ENCODE assay signal across 8 mouse cellular contexts in genomic region chr2:135717232-135718134, GRCm38 (mm10). TPM values are rescaled to one million over a fixed set of nuclear protein-coding genes. Genes with fewer than 3 reads are reported as not detected.
A peak's percentile ranks its signal among the peaks of the same experiment; 100 is the strongest.
DNase-seq lines count a peak whose midpoint lies in the region; ATAC-seq lines count a peak whose summit lies in the region.

No protein-coding gene starts in this region.

- H3K27me3 ChIP-seq in embryonic facial prominence, embryonic 11.5 days (ENCODE audit: control insufficient read depth, insufficient read depth, low read length), result no peaks in the 10 kb centered on the region
- no peaks in the 10 kb centered on the region for H3K27me3 ChIP-seq in heart, embryonic 10.5 days (ENCODE audit: insufficient read depth, poor library complexity, severe bottlenecking)
- no peaks in the 10 kb centered on the region for H3K27me3 ChIP-seq in kidney, embryonic 14.5 days (ENCODE audit: control insufficient read depth, insufficient read depth, low read length)
- no peaks in the 10 kb centered on the region for H3K27me3 ChIP-seq in lung, embryonic 15.5 days

- peak; percentile 58 for DNase-seq in adrenal gland, postnatal 10 days
- no peak for DNase-seq in adrenal gland, adult 18-20 months (ENCODE audit: low spot score in 2 of 2)
- DNase-seq in embryonic facial prominence, embryonic 11.5 days (ENCODE audit: low spot score), result peak; percentile 15
- no peak for DNase-seq in heart, embryonic 10.5 days (ENCODE audit: low spot score)
- peak; percentile 48 for DNase-seq in right cerebral cortex, postnatal 4 days
- DNase-seq in spleen, postnatal 14 days (ENCODE audit: low spot score in 2 of 2), result no peak

- H3K4me2 ChIP-seq in embryonic facial prominence, embryonic 11.5 days (ENCODE audit: low read depth, low read length), result no peak overlapping the region
- peak overlapping the region; percentile 33 for H3K4me2 ChIP-seq in kidney, embryonic 14.5 days (replicated peaks; ENCODE audit: low read depth, low read length)
- peak overlapping the region; percentile 41 for H3K4me2 ChIP-seq in lung, embryonic 15.5 days

- no peak overlapping the region for H3K9ac ChIP-seq in embryonic facial prominence, embryonic 11.5 days (replicated peaks; ENCODE audit: low read length)
- H3K9ac ChIP-seq in kidney, embryonic 14.5 days (ENCODE audit: low read depth, low read length), result no peak overlapping the region
- H3K9ac ChIP-seq in lung, embryonic 15.5 days, result no peak overlapping the region

- H3K27ac ChIP-seq in embryonic facial prominence, embryonic 11.5 days (replicated peaks; ENCODE audit: low read depth, low read length), result no peak overlapping the region
- peak overlapping the region; percentile 42; the same call in 1 of the 2 replicates for H3K27ac ChIP-seq in heart, embryonic 10.5 days
- no peak overlapping the region for H3K27ac ChIP-seq in kidney, embryonic 14.5 days (ENCODE audit: low read depth, low read length)
- peak overlapping the region; percentile 8; the same call in 1 of the 2 replicates for H3K27ac ChIP-seq in lung, embryonic 15.5 days

- no peaks in the 10 kb centered on the region for H3K36me3 ChIP-seq in embryonic facial prominence, embryonic 11.5 days (replicated peaks; ENCODE audit: control insufficient read depth, insufficient read depth, low read depth, low read length)
- no peaks in the 10 kb centered on the region for H3K36me3 ChIP-seq in heart, embryonic 10.5 days
- no peaks in the 10 kb centered on the region for H3K36me3 ChIP-seq in kidney, embryonic 14.5 days (ENCODE audit: control insufficient read depth, insufficient read depth, low read length)
- no peaks in the 10 kb centered on the region for H3K36me3 ChIP-seq in lung, embryonic 15.5 days

- no peaks in the 10 kb centered on the region for H3K9me3 ChIP-seq in embryonic facial prominence, embryonic 11.5 days (replicated peaks; ENCODE audit: control insufficient read depth, low read length)
- no peaks in the 10 kb centered on the region for H3K9me3 ChIP-seq in heart, embryonic 10.5 days
- no peaks in the 10 kb centered on the region for H3K9me3 ChIP-seq in kidney, embryonic 14.5 days (ENCODE audit: control insufficient read depth, low read length)
- no peaks in the 10 kb centered on the region for H3K9me3 ChIP-seq in lung, embryonic 15.5 days

- H3K4me3 ChIP-seq in embryonic facial prominence, embryonic 11.5 days (ENCODE audit: low read depth, low read length), result no peak overlapping the region
- peak overlapping the region; percentile 42; the same call in 1 of the 2 replicates for H3K4me3 ChIP-seq in heart, embryonic 10.5 days
- no peak overlapping the region for H3K4me3 ChIP-seq in kidney, embryonic 14.5 days (ENCODE audit: low read length)
- peak overlapping the region; percentile 2; the same call in 1 of the 2 replicates for H3K4me3 ChIP-seq in lung, embryonic 15.5 days

- ATAC-seq in embryonic facial prominence, embryonic 11.5 days (replicated peaks; ENCODE audit: insufficient number of reproducible peaks, low FRiP score, low TSS enrichment, low read depth), result no peak
- peak; percentile 50; the same call in 1 of the 2 replicates for ATAC-seq in kidney, embryonic 14.5 days (ENCODE audit: low FRiP score, low TSS enrichment)
- peak; percentile 49; the same call in 1 of the 2 replicates for ATAC-seq in lung, embryonic 15.5 days (ENCODE audit: borderline replicate concordance, extremely low read depth, low FRiP score, low TSS enrichment)

- WGBS in embryonic facial prominence, embryonic 11.5 days, result 19% methylated on average over 16 of the region's 16 CpGs
- WGBS in heart, embryonic 10.5 days, result 12% methylated on average over 16 of the region's 16 CpGs
- WGBS in kidney, embryonic 14.5 days, result 11% methylated on average over 16 of the region's 16 CpGs
- WGBS in lung, embryonic 15.5 days, result 13% methylated on average over 16 of the region's 16 CpGs

- peaks cover 6% of the 10 kb centered on the region; the same call in 1 of the 2 replicates for H3K4me1 ChIP-seq in embryonic facial prominence, embryonic 11.5 days (ENCODE audit: control insufficient read depth, insufficient read depth, low read length)
- peaks cover 21% of the 10 kb centered on the region for H3K4me1 ChIP-seq in heart, embryonic 10.5 days
- H3K4me1 ChIP-seq in kidney, embryonic 14.5 days (ENCODE audit: control insufficient read depth, insufficient read depth, low read length), result peaks cover 7% of the 10 kb centered on the region; the same call in 1 of the 2 replicates
- peaks cover 16% of the 10 kb centered on the region for H3K4me1 ChIP-seq in lung, embryonic 15.5 days

RNA-seq across cellular contexts. Expression of gene Plcb4, which starts 58.7 kb away (rescaled TPM):
- 10 to 100 TPM; 39.1 to 51.1 TPM for total RNA-seq in adrenal gland, postnatal 10 days (2021)
- total RNA-seq in adrenal gland, adult 18-20 months (2021), result 10 to 100 TPM; 37.2 to 40.1 TPM
- polyA plus RNA-seq in embryonic facial prominence, embryonic 11.5 days (2014; fragmentation: Nextera tagmentation; extraction: Ambion mirVana), result 11.0 and 12.0 TPM in 2 replicates
- 17.8 and 22.4 TPM in 2 replicates for polyA plus RNA-seq in heart, embryonic 10.5 days (2016; fragmentation: Nextera tagmentation; extraction: Ambion mirVana)
- 19.7 and 21.2 TPM in 2 replicates for polyA plus RNA-seq in kidney, embryonic 14.5 days (2014; fragmentation: Nextera tagmentation; extraction: Ambion mirVana)
- polyA plus RNA-seq in lung, embryonic 15.5 days (2015; fragmentation: Nextera tagmentation; extraction: Ambion mirVana), result 14.9 and 20.4 TPM in 2 replicates

Comparison
In these comparisons a context has a peak if more than half of its experiments do, and no peak if none do; other contexts are left out.
1. DNase-seq: peak in adrenal gland, postnatal 10 days (single experiment), embryonic facial prominence, embryonic 11.5 days (single experiment) and right cerebral cortex, postnatal 4 days (single experiment); none in adrenal gland, adult 18-20 months (0 of 2), heart, embryonic 10.5 days (single experiment) and spleen, postnatal 14 days (0 of 2).
2. H3K27ac ChIP-seq: peak in heart, embryonic 10.5 days (single experiment) and lung, embryonic 15.5 days (single experiment); none in embryonic facial prominence, embryonic 11.5 days (single experiment) and kidney, embryonic 14.5 days (single experiment).
3. H3K4me3 ChIP-seq: peak in heart, embryonic 10.5 days (single experiment) and lung, embryonic 15.5 days (single experiment); none in embryonic facial prominence, embryonic 11.5 days (single experiment) and kidney, embryonic 14.5 days (single experiment).